Mouse (Mus musculus) ES-Bruce4 (cell line): ENCODE data around the gene Eri3.

Source experiments
- CTCF ChIP-seq: IDR thresholded peaks from one replicate; pipeline ENCODE4 v1.8.1; 2011; ENCODE audit warnings: low read depth, low read length
- EP300 ChIP-seq: IDR thresholded peaks from 2 replicates; pipeline ENCODE4 v1.6.1; 2011; ENCODE audit warnings: low read depth, low read length; ENCODE audit not compliant: insufficient read depth

GRCm38 (mm10) chr4:117587447-117587846, 37.3 kb downstream of the Eri3 start:
- TF ChIP-seq CTCF (peak; percentile 13), EP300 (no peak)
